Mouse (Mus musculus) testis, adult 2 months (tissue): ENCODE measurements around the gene Uts2r. TPM values are rescaled to one million over a fixed set of nuclear protein-coding genes. Genes with fewer than 3 reads are reported as not detected.

Experiments used
- H3K27ac ChIP-seq: fragments of 200-500 bp; 2 replicates; pipeline ENCODE4 v1.5.1; 2012; ENCODE audit warnings: low read depth, low read length; ENCODE audit not compliant: control insufficient read depth, insufficient read depth
- H3K27me3 ChIP-seq: fragments of 200-500 bp; 2 replicates; pipeline ENCODE4 v1.6.1; 2012; ENCODE audit warnings: mild to moderate bottlenecking, low read length, moderate library complexity; ENCODE audit not compliant: control insufficient read depth, insufficient read depth
- H3K36me3 ChIP-seq: fragments of 200-500 bp; 2 replicates; pipeline ENCODE4 v1.6.1; 2012; ENCODE audit warnings: mild to moderate bottlenecking, low read length; ENCODE audit not compliant: control insufficient read depth, insufficient read depth
- H3K4me1 ChIP-seq: fragments of 200-500 bp; 2 replicates; pipeline ENCODE4 v1.6.1; 2012; ENCODE audit warnings: low read length; ENCODE audit not compliant: control insufficient read depth, insufficient read depth
- H3K4me3 ChIP-seq: fragments of 200-500 bp; 2 replicates; pipeline ENCODE4 v1.5.1; 2012; ENCODE audit warnings: low read depth, mild to moderate bottlenecking, low read length, moderate library complexity, mixed read lengths; ENCODE audit not compliant: control insufficient read depth
- CTCF ChIP-seq: fragments of 200-500 bp; IDR thresholded peaks from 2 replicates; pipeline ENCODE4 v1.5.1; 2012; ENCODE audit warnings: low read depth, mild to moderate bottlenecking, inconsistent platforms, low read length, moderate library complexity; ENCODE audit not compliant: control insufficient read depth, insufficient read depth, insufficient replicate concordance
- POLR2A ChIP-seq: fragments of 200-500 bp; IDR thresholded peaks from 2 replicates; pipeline ENCODE4 v1.6.1; 2012; ENCODE audit warnings: low read depth, mild to moderate bottlenecking, inconsistent platforms, low read length, moderate library complexity; ENCODE audit not compliant: control insufficient read depth
- polyA plus RNA-seq: library from polyadenylated mRNA; depleted of rRNA; stranded (reverse); fragments of >200 nt; gene quantifications from 2 replicates; pipeline ENCODE4 v1.2.3, GENCODE M21; 2012; rRNA removed

Gene Uts2r
- polyA plus RNA-seq, 1 experiment, result 0.35 TPM

GRCm38 (mm10) chr11:121193415-121193814 lies 33.3 kb downstream of the Uts2r start:
- Histone ChIP-seq H3K4me3 (no peak overlapping the region), H3K4me1 (no peaks in the 10 kb centered on the region), H3K36me3 (no peaks in the 10 kb centered on the region), H3K27ac (no peak overlapping the region), H3K27me3 (no peaks in the 10 kb centered on the region)
- TF ChIP-seq CTCF (no peak), POLR2A (no peak)

GRCm38 (mm10) chr11:121198622-121199021 lies 38.6 kb downstream of the Uts2r start:
- Histone ChIP-seq H3K27ac (no peak overlapping the region), H3K4me1 (no peaks in the 10 kb centered on the region; the same call in 1 of the 2 replicates), H3K27me3 (no peaks in the 10 kb centered on the region), H3K4me3 (no peak overlapping the region), H3K36me3 (no peaks in the 10 kb centered on the region)
- TF ChIP-seq CTCF (no peak), POLR2A (no peak)

- no peaks in the 10 kb centered on the region for H3K36me3 ChIP-seq
- no peaks in the 10 kb centered on the region for H3K27me3 ChIP-seq
- no peak overlapping the region for H3K4me3 ChIP-seq
- H3K27ac ChIP-seq, result no peak overlapping the region
- H3K4me1 ChIP-seq, result peaks cover 7% of the 10 kb centered on the region
- TF ChIP-seq CTCF, result no peak
These were observed 39.8 kb downstream of the Uts2r start for GRCm38 (mm10) chr11:121199851-121200250.

- H3K27me3 ChIP-seq, result no peaks in the 10 kb centered on the region
- TF ChIP-seq POLR2A (no peak), CTCF (no peak)
- no peaks in the 10 kb centered on the region for H3K36me3 ChIP-seq
- no peak overlapping the region for H3K4me3 ChIP-seq
- H3K4me1 ChIP-seq, result peaks cover 8% of the 10 kb centered on the region
- no peak overlapping the region for H3K27ac ChIP-seq
These were observed 40.7 kb downstream of the Uts2r start for GRCm38 (mm10) chr11:121200781-121201180.

- TF ChIP-seq POLR2A (no peak), CTCF (peak; percentile 42; the same call in 1 of the 2 replicates)
- no peak overlapping the region for H3K27ac ChIP-seq
- H3K36me3 ChIP-seq, result no peaks in the 10 kb centered on the region
- H3K27me3 ChIP-seq, result no peaks in the 10 kb centered on the region
- no peak overlapping the region for H3K4me3 ChIP-seq
- H3K4me1 ChIP-seq, result peaks cover 8% of the 10 kb centered on the region
These were observed 41.5 kb downstream of the Uts2r start for GRCm38 (mm10) chr11:121201436-121202198.

GRCm38 (mm10) chr11:121203859-121204160 lies 43.7 kb downstream of the Uts2r start:
- Histone ChIP-seq H3K27me3 (no peaks in the 10 kb centered on the region), H3K4me3 (peak overlapping the region; percentile 85), H3K27ac (no peak overlapping the region), H3K4me1 (peaks cover 8% of the 10 kb centered on the region), H3K36me3 (no peaks in the 10 kb centered on the region)
- TF ChIP-seq CTCF (no peak), POLR2A (no peak)

GRCm38 (mm10) chr11:121204161-121205006 lies 44.3 kb downstream of the Uts2r start, which contains the start of the genes Hexdc and Ogfod3:
Hexdc (plus strand) TSS chr11:121204433.
Ogfod3 (minus strand) TSS chr11:121204711.
- Histone ChIP-seq H3K27ac (peak within 1 kb of the TSS; percentile 51), H3K36me3 (no peaks in the 10 kb centered on the region), H3K4me3 (peak within 1 kb of the TSS; percentile 85), H3K4me1 (peaks cover 8% of the 10 kb centered on the region), H3K27me3 (no peaks in the 10 kb centered on the region)
- TF ChIP-seq CTCF (no peak), POLR2A (peak; percentile 36)

Other genes starting within 250 kb of the Uts2r start
- 34.6 and 37.5 TPM in 2 replicates for gene Ccdc57, start 227.4 kb upstream of the Uts2r start, polyA plus RNA-seq
- 3.7 and 4.4 TPM in 2 replicates for gene Slc16a3, start 211.8 kb upstream of the Uts2r start, polyA plus RNA-seq
- gene Csnk1d, start 168.9 kb upstream of the Uts2r start, polyA plus RNA-seq, result 97.0 and 111 TPM in 2 replicates
- gene Cd7, start 120.9 kb upstream of the Uts2r start, polyA plus RNA-seq, result 0.71 and 0.95 TPM in 2 replicates
- gene Sectm1b, start 96.7 kb upstream of the Uts2r start, polyA plus RNA-seq, result not detected in 2 replicates
- 8.9 and 9.0 TPM in 2 replicates for gene Sectm1a, start 79.1 kb upstream of the Uts2r start, polyA plus RNA-seq
- gene Tex19.2, start 41.6 kb upstream of the Uts2r start, polyA plus RNA-seq, result 23.9 and 27.6 TPM in 2 replicates
- 11.7 and 16.1 TPM in 2 replicates for gene Tex19.1, start 14.1 kb upstream of the Uts2r start, polyA plus RNA-seq
- gene Hexdc, start 44.2 kb downstream of the Uts2r start, polyA plus RNA-seq, result 5.2 and 6.0 TPM in 2 replicates
- 2.7 and 3.1 TPM in 2 replicates for gene Ogfod3, start 44.4 kb downstream of the Uts2r start, polyA plus RNA-seq
- 7.8 and 8.7 TPM in 2 replicates for gene Cybc1, start 69.1 kb downstream of the Uts2r start, polyA plus RNA-seq
- gene Narf, start 77.0 kb downstream of the Uts2r start, polyA plus RNA-seq, result 8.2 and 8.9 TPM in 2 replicates
- gene Foxk2, start 99.7 kb downstream of the Uts2r start, polyA plus RNA-seq, result 78.5 and 80.0 TPM in 2 replicates
- 26.7 and 27.9 TPM in 2 replicates for gene Wdr45b, start 194.2 kb downstream of the Uts2r start, polyA plus RNA-seq
- 0.32 and 0.47 TPM in 2 replicates for gene Rab40b, start 228.0 kb downstream of the Uts2r start, polyA plus RNA-seq